Mouse (Mus musculus): ENCODE measurements around the gene Ms4a10.

GRCm38 (mm10) chr19:10937110-10937563 lies 37.3 kb downstream of the Ms4a10 start, which contains the start of gene Ptgdr2:
- TF ChIP-seq CTCF (IDR thresholded peaks at IDR 0.05; ENCODE audit: low read depth, low read length), result no peak
- TF ChIP-seq POLR2A (IDR thresholded peaks at IDR 0.05; ENCODE audit: insufficient read depth, low read length), result no peak
- TF ChIP-seq EP300 (IDR thresholded peaks at IDR 0.05; ENCODE audit: insufficient read depth, low read depth, low read length), result no peak
